Mouse (Mus musculus) hindbrain, embryonic 14.5 days (tissue): ENCODE data around the gene Mcu. TPM values are rescaled to one million over a fixed set of nuclear protein-coding genes. Genes with fewer than 3 reads are reported as not detected.

Source experiments
- ATAC-seq: fragments of 200-750 bp; cut with Nextera tagmentation; 2 replicates; pipeline ENCODE4 v1.8.0; 2017; ENCODE audit warnings: moderate number of reproducible peaks, mild to moderate bottlenecking, moderate TSS enrichment, moderate library complexity; ENCODE audit not compliant: low FRiP score
- DNase-seq: peaks from one replicate; pipeline ENCODE4 v3.0.0-alpha.2; 2015; ENCODE audit warnings: low spot score
- H3K27ac ChIP-seq: fragments of 300-500 bp; sonication (generic); 2 replicates; pipeline ENCODE4 v1.5.1; 2014; ENCODE audit warnings: mild to moderate bottlenecking, moderate library complexity
- H3K27me3 ChIP-seq: fragments of 300-500 bp; sonication (generic); 2 replicates; pipeline ENCODE4 v1.6.1; 2014; ENCODE audit warnings: mild to moderate bottlenecking, low read length, mixed read lengths; ENCODE audit not compliant: control insufficient read depth, insufficient read depth
- H3K36me3 ChIP-seq: fragments of 300-500 bp; sonication (generic); replicated peaks from 2 replicates; pipeline ENCODE4 v1.6.1; 2014; ENCODE audit not compliant: control insufficient read depth, insufficient read depth
- H3K4me1 ChIP-seq: fragments of 300-500 bp; sonication (generic); replicated peaks from 2 replicates; pipeline ENCODE4 v1.6.1; 2014; ENCODE audit warnings: antibody characterized with exemption, low read length, mixed read lengths; ENCODE audit not compliant: control insufficient read depth, insufficient read depth
- H3K4me2 ChIP-seq: fragments of 300-500 bp; sonication (generic); replicated peaks from 2 replicates; pipeline ENCODE4 v1.6.1; 2014; ENCODE audit warnings: mild to moderate bottlenecking, moderate library complexity
- H3K4me3 ChIP-seq: fragments of 300-500 bp; sonication (generic); replicated peaks from 2 replicates; pipeline ENCODE4 v1.5.1; 2014; ENCODE audit warnings: mild to moderate bottlenecking, low read length
- H3K9ac ChIP-seq: fragments of 300-500 bp; sonication (generic); 2 replicates; pipeline ENCODE4 v1.6.1; 2014
- H3K9me3 ChIP-seq: fragments of 300-500 bp; sonication (generic); 2 replicates; pipeline ENCODE4 v1.6.1; 2016; ENCODE audit warnings: low read length; ENCODE audit not compliant: control insufficient read depth
- WGBS: fragments of 180-500 bp; shearing (Covaris S2); extraction: QIAGEN DNeasy Blood & Tissue Kit; methylation state at CpG from one replicate; pipeline ENCODE4 v1.1.7; 2014; 5-methylcytosine and 5-hydroxymethylcytosine counted together
- polyA plus RNA-seq: library from polyadenylated mRNA; unstranded; fragments of >200 nt; fragmentation: Nextera tagmentation; extraction: Ambion mirVana; gene quantifications from 2 replicates; pipeline ENCODE4 v1.2.1, GENCODE M21; 2014

Gene Mcu
- polyA plus RNA-seq, 1 experiment from 2014 or later: 33.0 TPM

DNA sequence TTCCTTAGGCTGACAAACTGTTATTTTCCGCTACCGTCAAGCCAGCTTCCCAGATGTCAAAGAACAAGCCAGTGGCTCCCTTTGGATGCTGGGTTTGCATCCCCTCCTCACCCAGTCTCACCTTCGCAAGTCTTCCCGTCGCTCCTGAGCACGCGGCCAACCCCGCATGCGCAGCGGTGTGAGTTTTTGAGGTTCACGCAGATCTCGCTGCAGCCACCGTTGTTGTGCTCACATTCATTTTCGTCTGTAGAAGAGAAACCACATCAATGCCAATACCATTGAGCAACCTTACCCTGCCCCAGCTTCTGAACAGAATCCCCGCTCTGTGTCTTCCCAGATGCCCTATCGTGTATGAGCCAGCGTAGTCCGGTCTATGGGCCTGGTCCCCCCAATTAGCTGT lies 180.7 kb downstream of the Mcu start:
- no peaks in the 10 kb centered on the region for H3K9me3 ChIP-seq
- WGBS: 92% methylated on average over 18 of the region's 18 CpGs

DNA sequence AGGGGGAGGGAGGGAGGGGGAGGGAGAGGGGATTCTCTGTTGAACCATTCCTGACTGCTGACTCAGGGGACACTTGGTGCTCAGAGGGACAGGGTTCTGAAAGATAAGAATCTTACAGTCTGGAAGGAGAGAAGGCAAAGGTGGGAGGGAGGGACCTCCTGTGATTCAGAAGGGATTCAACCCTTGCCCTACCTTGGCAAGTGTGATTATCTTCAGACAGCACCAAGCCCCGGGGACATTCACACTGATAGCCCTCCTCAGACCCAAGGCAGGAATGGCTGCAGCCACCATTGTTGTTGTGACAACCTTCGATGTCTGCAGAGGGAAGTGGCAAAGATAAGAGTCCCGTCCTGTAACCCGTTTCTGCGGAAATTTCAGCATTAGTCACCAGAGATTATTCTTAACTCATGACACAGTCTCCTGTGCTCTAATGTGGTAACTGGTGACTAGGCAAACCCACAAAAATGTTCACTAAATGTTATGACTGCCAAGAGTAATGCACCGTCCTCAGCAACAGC lies 185.7 kb downstream of the Mcu start:
- no peaks in the 10 kb centered on the region for H3K36me3 ChIP-seq
- H3K27me3 ChIP-seq: no peaks in the 10 kb centered on the region
- H3K4me2 ChIP-seq: no peak overlapping the region
- H3K9me3 ChIP-seq: no peaks in the 10 kb centered on the region
- no peaks in the 10 kb centered on the region for H3K4me1 ChIP-seq
- no peak for ATAC-seq
- no peak for DNase-seq
- H3K27ac ChIP-seq: no peak overlapping the region
- no peak overlapping the region for H3K4me3 ChIP-seq
- H3K9ac ChIP-seq: no peak overlapping the region
- 75% methylated on average over 6 of the region's 6 CpGs for WGBS

More for the DNA sequence above, 180.7 kb downstream of the Mcu start:
- H3K27me3 ChIP-seq: no peaks in the 10 kb centered on the region
- no peak overlapping the region for H3K4me3 ChIP-seq
- ATAC-seq (no peak), DNase-seq (no peak)
- H3K9ac ChIP-seq: no peak overlapping the region
- no peak overlapping the region for H3K4me2 ChIP-seq
- no peaks in the 10 kb centered on the region for H3K4me1 ChIP-seq
- no peak overlapping the region for H3K27ac ChIP-seq
- H3K36me3 ChIP-seq: no peaks in the 10 kb centered on the region

GRCm38 (mm10) chr10:59429448-59430135 lies 186.9 kb downstream of the Mcu start:
- ATAC-seq (no peak), DNase-seq (no peak)
- Histone ChIP-seq H3K4me2 (no peak overlapping the region), H3K4me3 (no peak overlapping the region), H3K9me3 (no peaks in the 10 kb centered on the region), H3K36me3 (no peaks in the 10 kb centered on the region), H3K9ac (no peak overlapping the region), H3K4me1 (no peaks in the 10 kb centered on the region), H3K27ac (no peak overlapping the region), H3K27me3 (no peaks in the 10 kb centered on the region)
- 82% methylated on average over 16 of the region's 16 CpGs for WGBS

DNA sequence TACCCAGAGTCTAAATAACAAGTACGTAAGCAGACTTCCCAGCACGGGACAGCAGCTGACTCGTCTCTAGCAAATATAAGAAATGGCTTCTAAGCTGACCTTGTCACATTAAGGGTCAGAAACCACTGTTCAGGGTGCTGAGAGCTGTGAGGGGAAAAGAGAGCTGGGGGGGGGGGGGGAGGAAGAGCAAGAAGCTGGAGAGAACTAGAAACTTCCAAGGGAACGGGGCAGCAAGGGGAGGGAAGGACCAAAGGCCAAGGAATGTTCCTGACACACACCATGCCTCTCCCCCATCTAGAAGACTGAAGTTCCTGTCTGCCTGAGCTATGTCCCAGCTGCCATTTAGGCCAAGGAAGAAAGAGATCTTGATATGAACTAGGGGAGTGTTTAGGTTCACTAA lies 190.1 kb downstream of the Mcu start:
- Histone ChIP-seq H3K4me1 (no peaks in the 10 kb centered on the region), H3K36me3 (no peaks in the 10 kb centered on the region), H3K9ac (no peak overlapping the region), H3K4me3 (no peak overlapping the region), H3K27ac (no peak overlapping the region), H3K9me3 (no peaks in the 10 kb centered on the region), H3K4me2 (no peak overlapping the region), H3K27me3 (no peaks in the 10 kb centered on the region)
- WGBS: 75% methylated on average over 4 of the region's 4 CpGs
- DNase-seq (no peak), ATAC-seq (no peak)

- H3K27me3 ChIP-seq: no peaks in the 10 kb centered on the region
- no peak overlapping the region for H3K4me3 ChIP-seq
- H3K9me3 ChIP-seq: no peaks in the 10 kb centered on the region
- H3K4me1 ChIP-seq: no peaks in the 10 kb centered on the region
- DNase-seq (no peak), ATAC-seq (no peak)
- H3K9ac ChIP-seq: no peak overlapping the region
- H3K4me2 ChIP-seq: no peak overlapping the region
- no peaks in the 10 kb centered on the region for H3K36me3 ChIP-seq
- 83% methylated on average over 7 of the region's 7 CpGs for WGBS
- no peak overlapping the region for H3K27ac ChIP-seq
These were observed 191.1 kb downstream of the Mcu start for GRCm38 (mm10) chr10:59425369-59425768.

DNA sequence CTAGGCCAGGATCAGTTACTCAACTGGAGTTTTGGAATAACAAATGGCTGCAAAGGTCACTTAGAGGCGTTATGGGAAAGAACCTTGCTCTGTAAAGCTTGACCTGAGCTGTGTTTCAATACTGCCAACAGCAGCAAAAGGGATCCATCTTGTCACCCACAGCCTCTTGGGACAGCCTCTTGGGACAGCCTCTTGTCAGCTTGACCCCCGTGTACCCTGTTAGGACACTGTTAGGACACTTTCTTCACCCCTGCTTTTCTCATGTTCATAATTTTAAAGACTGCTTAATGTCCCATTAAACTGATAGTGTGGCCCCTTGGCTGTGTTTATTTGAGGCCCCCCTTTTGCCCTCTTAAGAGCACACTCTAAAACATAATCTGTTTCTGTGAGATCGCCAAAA lies 192.0 kb downstream of the Mcu start:
- H3K4me2 ChIP-seq: no peak overlapping the region
- no peak overlapping the region for H3K4me3 ChIP-seq
- ATAC-seq (no peak), DNase-seq (no peak)
- no peaks in the 10 kb centered on the region for H3K4me1 ChIP-seq
- no peak overlapping the region for H3K9ac ChIP-seq
- no peak overlapping the region for H3K27ac ChIP-seq
- 84% methylated on average over 3 of the region's 3 CpGs for WGBS
- no peaks in the 10 kb centered on the region for H3K9me3 ChIP-seq
- no peaks in the 10 kb centered on the region for H3K36me3 ChIP-seq
- no peaks in the 10 kb centered on the region for H3K27me3 ChIP-seq

DNA sequence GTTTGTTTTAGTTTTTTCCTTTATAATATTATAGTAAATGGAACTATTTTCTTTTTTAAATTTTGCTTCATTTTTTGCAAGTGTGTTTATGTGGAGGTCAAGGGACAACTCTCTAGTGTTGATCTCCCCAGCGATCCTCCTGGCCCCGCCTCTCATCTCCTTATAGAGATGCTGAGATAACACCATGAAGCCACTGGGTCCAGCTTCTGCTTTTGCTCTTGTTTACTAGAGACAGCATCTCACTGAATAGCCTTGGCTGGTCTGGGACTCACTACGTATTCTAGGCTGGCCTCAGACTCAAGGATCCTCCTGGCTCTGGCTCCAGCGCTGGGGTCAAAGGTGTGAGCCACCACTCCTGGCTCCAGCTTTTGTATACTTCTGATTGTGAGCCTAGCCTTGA lies 197.0 kb downstream of the Mcu start:
- Histone ChIP-seq H3K27ac (no peak overlapping the region), H3K9me3 (no peaks in the 10 kb centered on the region), H3K4me3 (no peak overlapping the region), H3K27me3 (no peaks in the 10 kb centered on the region), H3K4me1 (no peaks in the 10 kb centered on the region), H3K4me2 (no peak overlapping the region), H3K9ac (no peak overlapping the region), H3K36me3 (no peaks in the 10 kb centered on the region)
- ATAC-seq (no peak), DNase-seq (no peak)
- 90% methylated on average over 4 of the region's 4 CpGs for WGBS

GRCm38 (mm10) chr10:59416623-59417022 lies 199.9 kb downstream of the Mcu start:
- H3K4me3 ChIP-seq: no peak overlapping the region
- 84% methylated on average over 3 of the region's 3 CpGs for WGBS
- no peaks in the 10 kb centered on the region for H3K27me3 ChIP-seq
- no peak for ATAC-seq
- H3K9me3 ChIP-seq: no peaks in the 10 kb centered on the region
- DNase-seq: no peak
- no peaks in the 10 kb centered on the region for H3K4me1 ChIP-seq
- H3K9ac ChIP-seq: no peak overlapping the region
- H3K27ac ChIP-seq: no peak overlapping the region
- no peak overlapping the region for H3K4me2 ChIP-seq
- no peaks in the 10 kb centered on the region for H3K36me3 ChIP-seq

GRCm38 (mm10) chr10:59413711-59414110 lies 202.8 kb downstream of the Mcu start:
- H3K4me1 ChIP-seq: no peaks in the 10 kb centered on the region
- WGBS: 91% methylated on average over 4 of the region's 4 CpGs
- no peak for ATAC-seq
- no peaks in the 10 kb centered on the region for H3K9me3 ChIP-seq
- H3K27ac ChIP-seq: no peak overlapping the region
- no peaks in the 10 kb centered on the region for H3K36me3 ChIP-seq
- no peak overlapping the region for H3K9ac ChIP-seq
- no peaks in the 10 kb centered on the region for H3K27me3 ChIP-seq
- H3K4me2 ChIP-seq: no peak overlapping the region
- no peak overlapping the region for H3K4me3 ChIP-seq
- DNase-seq: no peak

- H3K4me3 ChIP-seq: no peak overlapping the region
These were observed 206.2 kb downstream of the Mcu start for GRCm38 (mm10) chr10:59410264-59410663.

More at GRCm38 (mm10) chr10:59410264-59410663, 206.2 kb downstream of the Mcu start:
- H3K4me1 ChIP-seq: no peaks in the 10 kb centered on the region
- H3K27me3 ChIP-seq: no peaks in the 10 kb centered on the region
- DNase-seq (no peak), ATAC-seq (no peak)
- H3K9ac ChIP-seq: no peak overlapping the region
- no peak overlapping the region for H3K27ac ChIP-seq
- no peak overlapping the region for H3K4me2 ChIP-seq
- H3K9me3 ChIP-seq: no peaks in the 10 kb centered on the region
- 80% methylated on average over 12 of the region's 12 CpGs for WGBS
- no peaks in the 10 kb centered on the region for H3K36me3 ChIP-seq
